Mouse (Mus musculus): ENCODE data around the gene Lama1. TPM values are rescaled to one million over a fixed set of nuclear protein-coding genes. Genes with fewer than 3 reads are reported as not detected.

The Lama1 gene
- total and polyA plus RNA-seq, 2 experiments from 2014 or later: 2.9 to 21.2 TPM

- TF ChIP-seq CTCF (IDR thresholded peaks at IDR 0.05; ENCODE audit: low read depth): no peak
- Histone ChIP-seq H3K9me3 (ENCODE audit: low read length) (no peaks in the 10 kb centered on the region), H3K4me3 (ENCODE audit: low read depth, low read length) (no peak overlapping the region), H3K27me3 (ENCODE audit: insufficient read depth, low read length) (no peaks in the 10 kb centered on the region), H3K4me2 (ENCODE audit: low read depth) (no peak overlapping the region), H3K9ac (no peak overlapping the region), H3K27ac (ENCODE audit: low read depth, low read length) (no peak overlapping the region), H3K36me3 (ENCODE audit: insufficient read depth) (no peaks in the 10 kb centered on the region), H3K4me1 (ENCODE audit: insufficient read depth) (peaks cover 11% of the 10 kb centered on the region)
- ATAC-seq: no peak
- no peak for DNase-seq
- 18% methylated on average over 9 of the region's 9 CpGs for WGBS
Observed at GRCm38 (mm10) chr17:67701761-67702160, 4.7 kb downstream of the Lama1 start.

GRCm38 (mm10) chr17:67702941-67703340 is 5.9 kb downstream of the Lama1 start:
- no peaks in the 10 kb centered on the region for H3K27me3 ChIP-seq (ENCODE audit: insufficient read depth, low read length)
- WGBS: 57% methylated on average over 3 of the region's 3 CpGs
- H3K27ac ChIP-seq (ENCODE audit: low read depth, low read length): no peak overlapping the region
- ATAC-seq (no peak), DNase-seq (no peak)
- no peaks in the 10 kb centered on the region for H3K36me3 ChIP-seq (ENCODE audit: insufficient read depth)
- no peak for TF ChIP-seq CTCF (IDR thresholded peaks at IDR 0.05; ENCODE audit: low read depth)
- no peak overlapping the region for H3K4me2 ChIP-seq (ENCODE audit: low read depth)
- no peak overlapping the region for H3K4me3 ChIP-seq (ENCODE audit: low read depth, low read length)
- H3K4me1 ChIP-seq (ENCODE audit: insufficient read depth): peaks cover 8% of the 10 kb centered on the region
- no peak overlapping the region for H3K9ac ChIP-seq
- H3K9me3 ChIP-seq (ENCODE audit: low read length): no peaks in the 10 kb centered on the region

GRCm38 (mm10) chr17:67705035-67705769 is 8.1 kb downstream of the Lama1 start:
- Histone ChIP-seq H3K27me3 (ENCODE audit: insufficient read depth, low read length) (no peaks in the 10 kb centered on the region), H3K36me3 (ENCODE audit: insufficient read depth) (no peaks in the 10 kb centered on the region), H3K4me2 (ENCODE audit: low read depth) (no peak overlapping the region), H3K9me3 (ENCODE audit: low read length) (no peaks in the 10 kb centered on the region), H3K27ac (ENCODE audit: low read depth, low read length) (no peak overlapping the region), H3K9ac (no peak overlapping the region), H3K4me3 (ENCODE audit: low read depth, low read length) (no peak overlapping the region), H3K4me1 (ENCODE audit: insufficient read depth) (no peaks in the 10 kb centered on the region)
- DNase-seq (no peak), ATAC-seq (no peak)
- 91% methylated on average over 10 of the region's 10 CpGs for WGBS
- TF ChIP-seq CTCF (IDR thresholded peaks at IDR 0.05; ENCODE audit: low read depth): no peak

DNA sequence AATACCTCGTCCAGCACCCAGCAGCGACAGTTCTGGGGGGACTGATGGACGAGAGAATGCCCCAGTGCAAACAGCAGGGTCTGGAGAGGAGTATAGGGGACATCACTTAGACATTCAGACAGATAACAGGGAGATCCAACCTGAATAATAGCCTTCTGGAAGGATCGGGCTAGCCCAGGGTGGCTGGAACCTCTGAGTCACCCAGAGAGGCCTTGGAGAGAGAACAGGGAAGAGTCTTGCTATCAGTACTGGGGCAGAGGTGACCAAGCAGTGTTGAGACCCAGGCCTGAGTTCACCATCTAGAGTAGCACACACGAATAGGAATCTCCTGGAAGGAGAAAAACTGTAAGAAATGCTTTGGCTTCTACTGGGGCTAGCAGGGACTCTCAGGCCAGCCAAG is 9.3 kb downstream of the Lama1 start:
- Histone ChIP-seq H3K4me1 (ENCODE audit: insufficient read depth) (no peaks in the 10 kb centered on the region), H3K27me3 (ENCODE audit: insufficient read depth, low read length) (no peaks in the 10 kb centered on the region), H3K9me3 (ENCODE audit: low read length) (no peaks in the 10 kb centered on the region), H3K4me3 (ENCODE audit: low read depth, low read length) (no peak overlapping the region), H3K4me2 (ENCODE audit: low read depth) (no peak overlapping the region), H3K27ac (ENCODE audit: low read depth, low read length) (no peak overlapping the region), H3K9ac (no peak overlapping the region), H3K36me3 (ENCODE audit: insufficient read depth) (no peaks in the 10 kb centered on the region)
- TF ChIP-seq CTCF (IDR thresholded peaks at IDR 0.05; ENCODE audit: low read depth): no peak
- ATAC-seq (no peak), DNase-seq (no peak)
- 88% methylated on average over 5 of the region's 5 CpGs for WGBS

DNA sequence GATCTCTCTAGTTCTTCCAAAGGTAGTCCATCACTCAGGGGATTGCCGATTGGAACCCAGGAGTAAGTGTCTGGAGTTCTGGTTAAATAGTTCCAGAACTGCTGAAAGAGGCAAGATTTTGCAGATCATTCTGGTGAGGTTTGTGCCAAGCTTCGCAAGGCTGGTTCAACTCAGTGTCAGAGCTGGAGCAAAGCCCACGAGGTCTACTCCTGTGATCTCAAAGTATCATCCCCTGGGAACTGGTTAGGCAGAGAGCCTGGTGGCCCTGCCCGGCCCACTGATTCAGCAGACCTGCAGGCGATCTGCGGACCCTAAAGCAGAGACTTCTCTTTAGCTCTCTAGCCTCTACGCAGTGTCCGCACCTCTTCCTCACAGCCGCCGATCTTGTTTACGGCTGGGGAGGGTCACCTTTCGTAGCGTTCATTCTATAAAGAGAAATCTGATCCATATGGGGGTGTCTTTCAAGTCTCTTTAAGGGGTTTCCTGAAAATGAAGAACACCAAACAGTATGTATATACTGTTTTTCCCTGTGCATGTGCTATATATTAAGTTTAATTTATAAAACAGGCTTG is 10.8 kb downstream of the Lama1 start:
- Histone ChIP-seq H3K36me3 (ENCODE audit: insufficient read depth) (no peaks in the 10 kb centered on the region), H3K4me2 (ENCODE audit: low read depth) (no peak overlapping the region), H3K4me3 (ENCODE audit: low read depth, low read length) (no peak overlapping the region), H3K4me1 (ENCODE audit: insufficient read depth) (no peaks in the 10 kb centered on the region), H3K27ac (ENCODE audit: low read depth, low read length) (no peak overlapping the region), H3K27me3 (ENCODE audit: insufficient read depth, low read length) (no peaks in the 10 kb centered on the region), H3K9me3 (ENCODE audit: low read length) (no peaks in the 10 kb centered on the region), H3K9ac (no peak overlapping the region)
- DNase-seq: no peak
- ATAC-seq: no peak
- WGBS: 75% methylated on average over 13 of the region's 13 CpGs
- no peak for TF ChIP-seq CTCF (IDR thresholded peaks at IDR 0.05; ENCODE audit: low read depth)

- Histone ChIP-seq H3K4me1 (ENCODE audit: insufficient read depth) (no peaks in the 10 kb centered on the region), H3K27me3 (ENCODE audit: insufficient read depth, low read length) (no peaks in the 10 kb centered on the region), H3K9me3 (ENCODE audit: low read length) (no peaks in the 10 kb centered on the region), H3K4me3 (ENCODE audit: low read depth, low read length) (no peak overlapping the region), H3K9ac (no peak overlapping the region), H3K27ac (ENCODE audit: low read depth, low read length) (no peak overlapping the region), H3K4me2 (ENCODE audit: low read depth) (no peak overlapping the region), H3K36me3 (ENCODE audit: insufficient read depth) (no peaks in the 10 kb centered on the region)
- no peak for TF ChIP-seq CTCF (IDR thresholded peaks at IDR 0.05; ENCODE audit: low read depth)
- 34% methylated on average over 6 of the region's 6 CpGs for WGBS
- ATAC-seq (no peak), DNase-seq (peak; percentile 15)
Observed at GRCm38 (mm10) chr17:67710377-67710781, 13.3 kb downstream of the Lama1 start.

- Histone ChIP-seq H3K36me3 (ENCODE audit: insufficient read depth) (no peaks in the 10 kb centered on the region), H3K4me2 (ENCODE audit: low read depth) (no peak overlapping the region), H3K4me1 (ENCODE audit: insufficient read depth) (no peaks in the 10 kb centered on the region), H3K9me3 (ENCODE audit: low read length) (no peaks in the 10 kb centered on the region), H3K9ac (no peak overlapping the region), H3K27me3 (ENCODE audit: insufficient read depth, low read length) (no peaks in the 10 kb centered on the region), H3K4me3 (ENCODE audit: low read depth, low read length) (no peak overlapping the region), H3K27ac (ENCODE audit: low read depth, low read length) (no peak overlapping the region)
- WGBS: 63% methylated on average over 4 of the region's 4 CpGs
- TF ChIP-seq CTCF (IDR thresholded peaks at IDR 0.05; ENCODE audit: low read depth): no peak
- ATAC-seq: no peak
- DNase-seq: no peak
Observed at GRCm38 (mm10) chr17:67711361-67711760, 14.3 kb downstream of the Lama1 start.

Data from forebrain, postnatal 0 days (tissue).